Mouse (Mus musculus): ENCODE measurements around the gene Cand2. TPM values are rescaled to one million over a fixed set of nuclear protein-coding genes. Genes with fewer than 3 reads are reported as not detected.

Cand2 gene
- polyA plus RNA-seq (2015; fragmentation: Nextera tagmentation; extraction: Ambion mirVana) = 33.6 and 33.7 TPM in 2 replicates

- WGBS = 2% methylated on average over 20 of the region's 28 CpGs
- peaks cover 29% of the 10 kb centered on the region for H3K4me1 ChIP-seq
- H3K27ac ChIP-seq (replicated peaks) = peak within 1 kb of the TSS; percentile 84
- H3K4me3 ChIP-seq (replicated peaks) = peak within 1 kb of the TSS; percentile 83
- H3K36me3 ChIP-seq = peaks cover 10% of the 10 kb centered on the region
- peak within 1 kb of the TSS; percentile 81 for H3K9ac ChIP-seq
- H3K4me2 ChIP-seq (replicated peaks) = peak within 1 kb of the TSS; percentile 79
- no peaks in the 10 kb centered on the region for H3K27me3 ChIP-seq
- ATAC-seq (ENCODE audit: insufficient number of reproducible peaks, low FRiP score, low TSS enrichment, low read depth) = peak; percentile 80
- no peaks in the 10 kb centered on the region for H3K9me3 ChIP-seq (replicated peaks)
Observed at GRCm38 (mm10) chr6:115774501-115774921, at the start of gene Cand2. Gene Cand2 (plus strand): TSS chr6:115774538.

DNA sequence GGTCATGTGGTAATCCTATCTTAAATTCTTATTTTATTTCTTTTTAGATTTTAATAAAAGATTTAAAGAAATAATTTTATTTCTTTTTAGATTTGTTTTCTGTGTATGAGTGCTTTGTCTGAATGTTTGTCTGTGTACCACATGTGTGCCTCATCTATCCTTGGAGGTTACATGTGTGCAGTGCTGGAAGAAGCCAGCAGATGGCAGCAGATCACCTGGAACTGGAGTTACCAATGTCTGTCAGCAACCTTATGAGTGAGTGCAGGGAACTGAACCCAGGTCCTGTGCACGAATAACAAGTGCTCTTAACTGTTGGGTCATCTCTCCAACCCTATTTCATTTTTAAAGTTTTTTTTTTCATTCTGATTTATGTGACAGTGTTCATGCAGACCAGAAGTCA, 47.2 kb upstream of the Cand2 start:
- H3K27me3 ChIP-seq = no peaks in the 10 kb centered on the region
- no peak overlapping the region for H3K4me3 ChIP-seq (replicated peaks)
- 87% methylated on average over 1 of the region's 1 CpGs for WGBS
- no peak overlapping the region for H3K9ac ChIP-seq
- ATAC-seq (ENCODE audit: insufficient number of reproducible peaks, low FRiP score, low TSS enrichment, low read depth) = no peak
- no peak overlapping the region for H3K27ac ChIP-seq (replicated peaks)
- H3K9me3 ChIP-seq (replicated peaks) = no peaks in the 10 kb centered on the region
- H3K4me2 ChIP-seq (replicated peaks) = no peak overlapping the region
- H3K36me3 ChIP-seq = no peaks in the 10 kb centered on the region
- peaks cover 11% of the 10 kb centered on the region; the same call in 1 of the 2 replicates for H3K4me1 ChIP-seq

- Histone ChIP-seq H3K9ac (no peak overlapping the region), H3K4me1 (peaks cover 11% of the 10 kb centered on the region; the same call in 1 of the 2 replicates), H3K9me3 (replicated peaks) (no peaks in the 10 kb centered on the region), H3K36me3 (no peaks in the 10 kb centered on the region), H3K27ac (replicated peaks) (no peak overlapping the region), H3K4me2 (replicated peaks) (no peak overlapping the region), H3K27me3 (no peaks in the 10 kb centered on the region), H3K4me3 (replicated peaks) (no peak overlapping the region)
- 56% methylated on average over 2 of the region's 2 CpGs for WGBS
- no peak for ATAC-seq (ENCODE audit: insufficient number of reproducible peaks, low FRiP score, low TSS enrichment, low read depth)
Observed at GRCm38 (mm10) chr6:115727570-115727969, 46.8 kb upstream of the Cand2 start.

GRCm38 (mm10) chr6:115730560-115731342, 43.6 kb upstream of the Cand2 start:
- 46% methylated on average over 20 of the region's 20 CpGs for WGBS
- peaks cover 11% of the 10 kb centered on the region; the same call in 1 of the 2 replicates for H3K4me1 ChIP-seq
- peak overlapping the region; percentile 52 for H3K27ac ChIP-seq (replicated peaks)
- H3K4me2 ChIP-seq (replicated peaks) = peak overlapping the region; percentile 17; the same call in 1 of the 2 replicates
- no peaks in the 10 kb centered on the region for H3K27me3 ChIP-seq
- ATAC-seq (ENCODE audit: insufficient number of reproducible peaks, low FRiP score, low TSS enrichment, low read depth) = no peak
- no peak overlapping the region for H3K9ac ChIP-seq
- H3K36me3 ChIP-seq = no peaks in the 10 kb centered on the region
- H3K4me3 ChIP-seq (replicated peaks) = no peak overlapping the region
- no peaks in the 10 kb centered on the region for H3K9me3 ChIP-seq (replicated peaks)

GRCm38 (mm10) chr6:115732341-115732928, 41.9 kb upstream of the Cand2 start:
- 80% methylated on average over 22 of the region's 22 CpGs for WGBS
- Histone ChIP-seq H3K27me3 (no peaks in the 10 kb centered on the region), H3K9me3 (replicated peaks) (no peaks in the 10 kb centered on the region), H3K4me1 (peaks cover 11% of the 10 kb centered on the region; the same call in 1 of the 2 replicates), H3K4me2 (replicated peaks) (no peak overlapping the region), H3K27ac (replicated peaks) (no peak overlapping the region), H3K9ac (no peak overlapping the region), H3K36me3 (no peaks in the 10 kb centered on the region), H3K4me3 (replicated peaks) (no peak overlapping the region)
- ATAC-seq (ENCODE audit: insufficient number of reproducible peaks, low FRiP score, low TSS enrichment, low read depth) = no peak

DNA sequence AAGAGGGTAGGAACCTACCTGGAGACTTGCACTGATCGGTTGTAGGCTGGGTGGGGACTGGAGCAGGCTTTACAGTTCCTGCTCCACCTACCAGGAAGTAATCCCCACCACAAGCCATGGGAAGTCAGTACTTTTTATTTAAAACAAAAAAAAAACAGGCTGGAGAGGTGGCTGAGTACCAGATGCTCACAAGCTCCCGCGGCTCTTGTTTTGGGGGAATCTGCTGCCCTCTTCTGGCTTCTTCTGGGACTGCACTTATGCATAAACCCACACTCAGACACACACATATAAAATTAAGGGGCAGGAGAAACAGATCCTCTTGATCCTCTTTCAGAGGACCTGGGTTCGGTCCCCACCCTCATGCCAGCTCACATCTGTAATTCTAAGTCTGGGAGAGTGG, 39.4 kb upstream of the Cand2 start:
- ATAC-seq (ENCODE audit: insufficient number of reproducible peaks, low FRiP score, low TSS enrichment, low read depth) = no peak
- Histone ChIP-seq H3K4me2 (replicated peaks) (no peak overlapping the region), H3K4me3 (replicated peaks) (no peak overlapping the region), H3K4me1 (peaks cover 11% of the 10 kb centered on the region; the same call in 1 of the 2 replicates), H3K36me3 (no peaks in the 10 kb centered on the region), H3K9ac (no peak overlapping the region), H3K27me3 (no peaks in the 10 kb centered on the region), H3K27ac (replicated peaks) (no peak overlapping the region), H3K9me3 (replicated peaks) (no peaks in the 10 kb centered on the region)
- 75% methylated on average over 4 of the region's 4 CpGs for WGBS

- no peaks in the 10 kb centered on the region for H3K36me3 ChIP-seq
- no peak overlapping the region for H3K4me3 ChIP-seq (replicated peaks)
- no peaks in the 10 kb centered on the region for H3K9me3 ChIP-seq (replicated peaks)
- H3K9ac ChIP-seq = no peak overlapping the region
- WGBS = 86% methylated on average over 5 of the region's 5 CpGs
- peaks cover 3% of the 10 kb centered on the region; the same call in 1 of the 2 replicates for H3K4me1 ChIP-seq
- no peak overlapping the region for H3K4me2 ChIP-seq (replicated peaks)
- no peak for ATAC-seq (ENCODE audit: insufficient number of reproducible peaks, low FRiP score, low TSS enrichment, low read depth)
- H3K27ac ChIP-seq (replicated peaks) = no peak overlapping the region
- H3K27me3 ChIP-seq = no peaks in the 10 kb centered on the region
Observed at GRCm38 (mm10) chr6:115739056-115739455, 35.3 kb upstream of the Cand2 start.

DNA sequence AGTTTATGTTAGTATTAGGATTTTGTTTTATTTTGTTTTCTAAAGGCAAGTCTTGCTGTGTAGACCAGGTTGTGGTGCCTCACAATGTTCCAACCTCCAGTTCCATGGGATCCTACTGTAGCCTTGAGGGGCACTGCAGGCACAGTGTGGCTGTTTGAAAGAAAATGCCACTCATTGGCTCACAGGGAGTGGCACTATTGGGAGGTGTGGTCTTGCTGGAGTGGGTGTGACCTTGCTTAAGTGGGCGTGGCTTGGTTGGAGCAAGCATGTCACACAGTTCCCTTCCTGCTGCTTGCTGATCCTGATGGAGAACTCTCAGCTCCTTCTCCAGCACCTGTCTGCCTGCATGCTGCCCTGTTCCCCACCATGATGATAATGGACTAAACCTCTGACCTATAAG, 30.8 kb upstream of the Cand2 start:
- Histone ChIP-seq H3K27ac (replicated peaks) (no peak overlapping the region), H3K4me3 (replicated peaks) (no peak overlapping the region), H3K4me1 (peaks cover 3% of the 10 kb centered on the region; the same call in 1 of the 2 replicates), H3K9ac (no peak overlapping the region), H3K4me2 (replicated peaks) (no peak overlapping the region), H3K36me3 (no peaks in the 10 kb centered on the region), H3K27me3 (no peaks in the 10 kb centered on the region), H3K9me3 (replicated peaks) (no peaks in the 10 kb centered on the region)
- ATAC-seq (ENCODE audit: insufficient number of reproducible peaks, low FRiP score, low TSS enrichment, low read depth) = 0 out of 2 replicates have a peak, but pooled peaks have one; percentile 19
- 0% methylated on average over 1 of the region's 1 CpGs for WGBS

- no peaks in the 10 kb centered on the region for H3K36me3 ChIP-seq
- no peak overlapping the region for H3K9ac ChIP-seq
- H3K9me3 ChIP-seq (replicated peaks) = no peaks in the 10 kb centered on the region
- H3K27ac ChIP-seq (replicated peaks) = no peak overlapping the region
- 40% methylated on average over 1 of the region's 1 CpGs for WGBS
- no peak overlapping the region for H3K4me2 ChIP-seq (replicated peaks)
- H3K27me3 ChIP-seq = no peaks in the 10 kb centered on the region
- H3K4me3 ChIP-seq (replicated peaks) = no peak overlapping the region
- ATAC-seq (ENCODE audit: insufficient number of reproducible peaks, low FRiP score, low TSS enrichment, low read depth) = no peak
- peaks cover 3% of the 10 kb centered on the region; the same call in 1 of the 2 replicates for H3K4me1 ChIP-seq
Observed at GRCm38 (mm10) chr6:115746326-115746725, 28.0 kb upstream of the Cand2 start.

DNA sequence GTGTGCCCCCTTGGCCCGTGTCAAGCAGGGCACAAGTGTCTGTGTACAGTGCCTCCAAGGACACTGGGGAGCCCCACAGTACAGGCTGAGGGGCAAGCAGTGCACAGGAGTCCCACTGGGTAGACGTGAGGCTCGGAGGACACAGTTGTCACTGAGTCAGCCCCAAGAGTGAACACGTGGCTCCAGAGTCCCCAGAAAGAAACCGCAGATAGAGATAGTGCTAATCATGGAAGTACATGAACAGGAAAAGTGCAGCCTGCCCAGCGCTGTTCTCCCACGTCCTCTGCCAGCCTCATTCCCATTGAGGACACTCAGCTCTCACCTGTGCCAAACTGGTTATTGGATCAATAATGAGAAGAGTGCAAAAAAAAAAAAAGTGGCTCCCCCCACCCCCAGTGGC, 18.8 kb upstream of the Cand2 start:
- Histone ChIP-seq H3K27me3 (no peaks in the 10 kb centered on the region), H3K4me1 (no peaks in the 10 kb centered on the region), H3K4me2 (replicated peaks) (no peak overlapping the region), H3K36me3 (no peaks in the 10 kb centered on the region), H3K27ac (replicated peaks) (no peak overlapping the region), H3K9ac (no peak overlapping the region), H3K9me3 (replicated peaks) (no peaks in the 10 kb centered on the region), H3K4me3 (replicated peaks) (no peak overlapping the region)
- ATAC-seq (ENCODE audit: insufficient number of reproducible peaks, low FRiP score, low TSS enrichment, low read depth) = no peak
- WGBS = 80% methylated on average over 7 of the region's 7 CpGs

GRCm38 (mm10) chr6:115758981-115759435, 15.3 kb upstream of the Cand2 start:
- 0 out of 2 replicates have a peak overlapping the region, but pooled peaks have one; percentile 3 for H3K4me3 ChIP-seq (replicated peaks)
- ATAC-seq (ENCODE audit: insufficient number of reproducible peaks, low FRiP score, low TSS enrichment, low read depth) = no peak
- H3K4me2 ChIP-seq (replicated peaks) = peak overlapping the region; percentile 29; the same call in 1 of the 2 replicates
- H3K36me3 ChIP-seq = no peaks in the 10 kb centered on the region
- peak overlapping the region; percentile 80 for H3K27ac ChIP-seq (replicated peaks)
- WGBS = 48% methylated on average over 9 of the region's 9 CpGs
- H3K9me3 ChIP-seq (replicated peaks) = no peaks in the 10 kb centered on the region
- H3K27me3 ChIP-seq = no peaks in the 10 kb centered on the region
- H3K9ac ChIP-seq = no peak overlapping the region
- peaks cover 22% of the 10 kb centered on the region for H3K4me1 ChIP-seq

All from embryonic facial prominence, embryonic 15.5 days (tissue).